Mouse (Mus musculus) liver, adult (tissue): ENCODE results near the gene Spata45.

Experiments used
- GATA4 ChIP-seq: IDR thresholded peaks from 2 replicates; pipeline ENCODE4 v1.6.1; 2014; ENCODE audit warnings: mild to moderate bottlenecking, low read length; ENCODE audit not compliant: insufficient replicate concordance

Gene Spata45

GRCm38 (mm10) chr1:191026021-191026713 lies 10.3 kb upstream of the Spata45 start, which contains the start of gene Flvcr1:
Flvcr1 (minus strand) TSS chr1:191026158.
- TF ChIP-seq GATA4 = peak; percentile 40; the same call in 1 of the 2 replicates

- no peak for TF ChIP-seq GATA4
Measured at GRCm38 (mm10) chr1:191030182-191030581, 6.3 kb upstream of the Spata45 start.

GRCm38 (mm10) chr1:191035649-191036048 lies 790 bp upstream of the Spata45 start:
- TF ChIP-seq GATA4 = no peak

- no peak for TF ChIP-seq GATA4
Measured at GRCm38 (mm10) chr1:191037999-191038398, 1.6 kb downstream of the Spata45 start.

- no peak for TF ChIP-seq GATA4
Measured at GRCm38 (mm10) chr1:191041352-191041751, 4.9 kb downstream of the Spata45 start.

GRCm38 (mm10) chr1:191042106-191042505 lies 5.7 kb downstream of the Spata45 start:
- no peak for TF ChIP-seq GATA4

- TF ChIP-seq GATA4 = no peak
Measured at GRCm38 (mm10) chr1:191042688-191043087, 6.2 kb downstream of the Spata45 start.

GRCm38 (mm10) chr1:191045264-191045663 lies 8.8 kb downstream of the Spata45 start:
- TF ChIP-seq GATA4 = no peak

- TF ChIP-seq GATA4 = no peak
Measured at GRCm38 (mm10) chr1:191046231-191046824, 9.9 kb downstream of the Spata45 start.

GRCm38 (mm10) chr1:191053555-191053954 lies 17.1 kb downstream of the Spata45 start:
- TF ChIP-seq GATA4 = no peak

GRCm38 (mm10) chr1:191054870-191055532 lies 18.6 kb downstream of the Spata45 start:
- no peak for TF ChIP-seq GATA4

- TF ChIP-seq GATA4 = no peak
Measured at GRCm38 (mm10) chr1:191055533-191055873, 19.1 kb downstream of the Spata45 start.

GRCm38 (mm10) chr1:191057461-191057860 lies 21.0 kb downstream of the Spata45 start:
- TF ChIP-seq GATA4 = no peak

- TF ChIP-seq GATA4 = no peak
Measured at GRCm38 (mm10) chr1:191062241-191062780, 25.9 kb downstream of the Spata45 start.

- peak; percentile 44; the same call in 1 of the 2 replicates for TF ChIP-seq GATA4
Measured at GRCm38 (mm10) chr1:191062781-191063485, 26.5 kb downstream of the Spata45 start, which contains the start of the genes Tatdn3 and Nsl1. Tatdn3 (minus strand) TSS chr1:191062932. Nsl1 (plus strand) TSS chr1:191063012.
